Mouse (Mus musculus) liver, adult (tissue): ENCODE data around the gene Rfc4.

Experiments used
- GATA4 ChIP-seq: IDR thresholded peaks from 2 replicates; pipeline ENCODE4 v1.6.1; 2014; ENCODE audit warnings: mild to moderate bottlenecking, low read length; ENCODE audit not compliant: insufficient replicate concordance

The Rfc4 gene

DNA sequence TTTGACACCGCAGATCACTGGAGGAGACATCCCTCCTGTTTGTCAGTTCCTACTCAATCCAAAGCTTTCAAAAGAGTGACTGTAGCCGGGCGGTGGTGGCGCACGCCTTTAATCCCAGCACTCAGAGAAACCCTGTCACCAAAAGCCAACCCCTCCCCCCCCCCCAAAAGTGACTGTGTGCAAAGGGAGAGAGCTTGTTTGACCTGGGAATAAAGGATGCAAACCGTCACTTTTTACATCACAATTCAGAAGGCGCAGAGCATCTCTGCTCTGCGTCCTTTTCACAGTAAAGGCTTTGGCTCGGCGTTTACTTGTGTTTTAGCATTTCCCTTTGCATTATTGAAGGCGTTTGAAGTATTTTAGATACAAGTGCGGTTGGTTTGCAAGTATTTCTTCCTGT lies 27.9 kb downstream of the Rfc4 start:
- no peak for TF ChIP-seq GATA4

DNA sequence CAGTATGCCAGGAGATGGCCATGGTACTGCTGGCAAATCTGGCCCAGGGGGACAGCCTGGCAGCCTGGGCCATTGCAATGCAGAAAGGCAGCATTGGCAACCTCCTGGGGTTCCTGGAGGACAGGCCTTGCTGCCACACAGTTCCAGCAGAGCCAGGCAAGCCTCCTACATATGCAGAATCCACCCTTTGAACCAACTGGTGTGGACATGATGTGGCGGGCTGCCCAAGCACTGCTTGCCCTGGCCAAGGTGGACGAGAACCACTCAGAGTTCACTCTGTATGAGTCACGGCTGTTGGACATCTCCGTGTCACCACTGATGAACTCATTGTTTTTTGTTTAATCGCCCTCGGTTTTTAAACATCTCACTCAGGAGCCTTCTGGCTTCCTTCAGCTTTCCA lies 33.4 kb downstream of the Rfc4 start:
- no peak for TF ChIP-seq GATA4

DNA sequence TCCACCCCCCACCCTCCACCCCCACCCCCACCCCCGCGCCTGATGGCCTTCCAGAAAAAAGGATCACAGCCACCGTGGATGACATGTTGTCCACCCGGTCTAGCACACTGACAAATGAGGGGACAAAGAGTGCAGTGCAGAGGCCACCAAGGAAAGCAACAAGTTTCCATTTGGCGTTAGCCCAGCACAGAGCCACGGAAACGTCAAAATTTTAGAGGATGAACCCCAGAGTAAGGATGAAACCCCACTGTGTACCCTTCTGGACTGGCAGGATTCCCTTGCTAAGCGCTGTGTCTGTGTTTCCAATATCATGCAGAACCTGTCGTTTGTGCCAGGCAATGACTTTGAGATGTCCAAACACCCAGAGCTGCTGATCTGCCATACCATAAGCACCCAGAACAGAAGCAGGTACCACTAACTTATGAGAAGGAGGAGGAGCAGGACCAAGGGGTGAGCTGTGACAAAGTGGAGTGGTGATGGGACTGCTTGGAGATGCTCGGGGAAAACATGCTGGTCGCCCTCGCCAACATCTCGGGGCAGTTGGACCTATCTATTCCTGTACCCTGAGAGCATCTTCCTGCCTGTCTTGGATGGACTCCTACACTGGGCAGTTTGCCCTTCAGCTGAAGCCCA lies 34.1 kb downstream of the Rfc4 start:
- TF ChIP-seq GATA4: no peak
